Mouse (Mus musculus) intestine, embryonic 15.5 days (tissue): Measurements from ENCODE around the gene Hdac11. TPM values are rescaled to one million over a fixed set of nuclear protein-coding genes. Genes with fewer than 3 reads are reported as not detected.
A peak's percentile ranks its signal among the peaks of the same experiment; 100 is the strongest.

Experiments used
- ATAC-seq: fragments of 200-750 bp; cut with Nextera tagmentation; 2 replicates; pipeline ENCODE4 v1.8.0; 2017; ENCODE audit warnings: moderate TSS enrichment, moderate library complexity
- H3K27ac ChIP-seq: fragments of 300-500 bp; sonication (generic); 2 replicates; pipeline ENCODE4 v1.5.1; 2015; ENCODE audit warnings: mild to moderate bottlenecking, inconsistent platforms
- H3K27me3 ChIP-seq: fragments of 300-500 bp; sonication (generic); replicated peaks from 2 replicates; pipeline ENCODE4 v1.6.1; 2015; ENCODE audit warnings: inconsistent platforms
- H3K36me3 ChIP-seq: fragments of 300-500 bp; sonication (generic); 2 replicates; pipeline ENCODE4 v1.6.1; 2015; ENCODE audit warnings: inconsistent platforms
- H3K4me1 ChIP-seq: fragments of 300-500 bp; sonication (generic); replicated peaks from 2 replicates; pipeline ENCODE4 v1.6.1; 2015; ENCODE audit warnings: inconsistent platforms
- H3K4me2 ChIP-seq: fragments of 300-500 bp; sonication (generic); replicated peaks from 2 replicates; pipeline ENCODE4 v1.6.1; 2015; ENCODE audit warnings: mild to moderate bottlenecking, inconsistent platforms
- H3K4me3 ChIP-seq: fragments of 300-500 bp; sonication (generic); replicated peaks from 2 replicates; pipeline ENCODE4 v1.5.1; 2015; ENCODE audit warnings: inconsistent platforms
- H3K9ac ChIP-seq: fragments of 300-500 bp; sonication (generic); 2 replicates; pipeline ENCODE4 v1.6.1; 2015; ENCODE audit warnings: inconsistent platforms
- H3K9me3 ChIP-seq: fragments of 300-500 bp; sonication (generic); 2 replicates; pipeline ENCODE4 v1.6.1; 2016; ENCODE audit warnings: inconsistent platforms
- WGBS: fragments of 180-500 bp; shearing (Covaris S2); methylation state at CpG from one replicate; pipeline ENCODE4 v1.1.7; 2015; 5-methylcytosine and 5-hydroxymethylcytosine counted together
- polyA plus RNA-seq: library from polyadenylated mRNA; unstranded; fragments of >200 nt; fragmentation: Nextera tagmentation; extraction: Ambion mirVana; gene quantifications from 2 replicates; pipeline ENCODE4 v1.2.1, GENCODE M21; 2015

Gene Hdac11
- polyA plus RNA-seq, 1 experiment from 2014 or later: 8.7 TPM

GRCm38 (mm10) chr6:91181320-91181719, 24.9 kb downstream of the Hdac11 start:
- no peak overlapping the region for H3K27ac ChIP-seq
- H3K36me3 ChIP-seq: no peaks in the 10 kb centered on the region
- H3K27me3 ChIP-seq: no peaks in the 10 kb centered on the region
- no peak for ATAC-seq
- WGBS: 67% methylated on average over 2 of the region's 2 CpGs
- no peak overlapping the region for H3K4me3 ChIP-seq
- H3K9me3 ChIP-seq: no peaks in the 10 kb centered on the region
- no peak overlapping the region for H3K4me2 ChIP-seq
- H3K9ac ChIP-seq: no peak overlapping the region
- H3K4me1 ChIP-seq: no peaks in the 10 kb centered on the region

DNA sequence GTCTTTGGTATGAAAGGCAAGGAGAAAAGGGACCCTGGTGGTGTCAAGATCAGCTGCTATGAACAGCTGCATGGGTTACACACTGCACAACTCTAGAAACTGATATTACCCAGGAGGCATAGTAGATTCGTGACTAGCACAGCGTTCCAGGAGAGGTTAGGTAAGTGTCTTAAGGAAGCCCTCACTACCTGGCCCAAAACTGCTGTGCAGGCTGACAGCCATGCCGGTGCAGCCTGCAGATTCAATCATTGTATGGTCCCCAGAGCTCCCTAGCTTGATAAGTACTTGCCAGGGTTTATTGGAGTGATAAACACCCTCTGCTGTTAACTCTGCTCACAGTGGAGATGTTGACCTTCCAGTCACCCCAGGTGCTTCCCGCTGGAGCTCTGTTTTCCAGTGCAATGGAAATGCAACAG, 25.6 kb downstream of the Hdac11 start:
- Histone ChIP-seq H3K9ac (no peak overlapping the region), H3K27ac (no peak overlapping the region), H3K27me3 (no peaks in the 10 kb centered on the region), H3K4me2 (no peak overlapping the region), H3K9me3 (no peaks in the 10 kb centered on the region), H3K4me3 (no peak overlapping the region), H3K36me3 (no peaks in the 10 kb centered on the region), H3K4me1 (no peaks in the 10 kb centered on the region)
- WGBS: 48% methylated on average over 4 of the region's 4 CpGs
- ATAC-seq: no peak

- no peak for ATAC-seq
- no peaks in the 10 kb centered on the region for H3K9me3 ChIP-seq
- H3K9ac ChIP-seq: no peak overlapping the region
- no peak overlapping the region for H3K27ac ChIP-seq
- H3K4me3 ChIP-seq: no peak overlapping the region
- H3K4me1 ChIP-seq: no peaks in the 10 kb centered on the region
- WGBS: 36% methylated on average over 1 of the region's 1 CpGs
- no peaks in the 10 kb centered on the region for H3K27me3 ChIP-seq
- no peak overlapping the region for H3K4me2 ChIP-seq
- H3K36me3 ChIP-seq: no peaks in the 10 kb centered on the region
Observed at GRCm38 (mm10) chr6:91183041-91183440, 26.6 kb downstream of the Hdac11 start.

GRCm38 (mm10) chr6:91183980-91184379, 27.5 kb downstream of the Hdac11 start:
- no peak overlapping the region for H3K27ac ChIP-seq
- no peak overlapping the region for H3K9ac ChIP-seq
- no peaks in the 10 kb centered on the region for H3K27me3 ChIP-seq
- WGBS: 54% methylated on average over 2 of the region's 2 CpGs
- ATAC-seq: no peak
- no peaks in the 10 kb centered on the region for H3K4me1 ChIP-seq
- no peak overlapping the region for H3K4me2 ChIP-seq
- H3K36me3 ChIP-seq: no peaks in the 10 kb centered on the region
- H3K9me3 ChIP-seq: no peaks in the 10 kb centered on the region
- H3K4me3 ChIP-seq: no peak overlapping the region

DNA sequence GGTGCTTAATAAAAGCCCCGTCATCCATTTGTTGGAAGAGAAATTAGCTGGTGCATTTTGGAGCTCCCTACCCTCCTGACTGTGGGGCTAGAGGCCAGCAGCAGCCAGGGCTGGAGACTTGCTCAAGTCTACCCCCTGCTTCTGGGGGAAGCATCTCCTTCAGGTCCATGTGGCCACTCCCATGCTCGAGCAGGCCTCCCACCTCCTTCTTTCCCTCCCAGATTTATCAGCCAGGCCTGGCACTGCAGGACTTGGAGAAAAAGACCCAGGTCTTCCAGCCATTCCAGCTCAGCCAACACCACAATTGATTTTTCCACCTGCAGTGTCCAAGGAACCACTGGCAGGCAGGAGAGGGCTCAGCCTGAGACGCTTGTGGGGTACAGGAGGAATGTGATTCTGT, 28.3 kb downstream of the Hdac11 start:
- 59% methylated on average over 3 of the region's 3 CpGs for WGBS
- H3K9ac ChIP-seq: no peak overlapping the region
- no peaks in the 10 kb centered on the region for H3K9me3 ChIP-seq
- no peaks in the 10 kb centered on the region for H3K36me3 ChIP-seq
- no peak overlapping the region for H3K27ac ChIP-seq
- ATAC-seq: no peak
- H3K27me3 ChIP-seq: no peaks in the 10 kb centered on the region
- no peak overlapping the region for H3K4me2 ChIP-seq
- no peaks in the 10 kb centered on the region for H3K4me1 ChIP-seq
- H3K4me3 ChIP-seq: no peak overlapping the region

- WGBS: 77% methylated on average over 5 of the region's 5 CpGs
- Histone ChIP-seq H3K4me3 (no peak overlapping the region), H3K36me3 (no peaks in the 10 kb centered on the region), H3K9ac (no peak overlapping the region), H3K4me1 (no peaks in the 10 kb centered on the region), H3K4me2 (no peak overlapping the region), H3K27ac (no peak overlapping the region), H3K9me3 (no peaks in the 10 kb centered on the region), H3K27me3 (no peaks in the 10 kb centered on the region)
- ATAC-seq: no peak
Observed at GRCm38 (mm10) chr6:91185502-91185901, 29.0 kb downstream of the Hdac11 start.

DNA sequence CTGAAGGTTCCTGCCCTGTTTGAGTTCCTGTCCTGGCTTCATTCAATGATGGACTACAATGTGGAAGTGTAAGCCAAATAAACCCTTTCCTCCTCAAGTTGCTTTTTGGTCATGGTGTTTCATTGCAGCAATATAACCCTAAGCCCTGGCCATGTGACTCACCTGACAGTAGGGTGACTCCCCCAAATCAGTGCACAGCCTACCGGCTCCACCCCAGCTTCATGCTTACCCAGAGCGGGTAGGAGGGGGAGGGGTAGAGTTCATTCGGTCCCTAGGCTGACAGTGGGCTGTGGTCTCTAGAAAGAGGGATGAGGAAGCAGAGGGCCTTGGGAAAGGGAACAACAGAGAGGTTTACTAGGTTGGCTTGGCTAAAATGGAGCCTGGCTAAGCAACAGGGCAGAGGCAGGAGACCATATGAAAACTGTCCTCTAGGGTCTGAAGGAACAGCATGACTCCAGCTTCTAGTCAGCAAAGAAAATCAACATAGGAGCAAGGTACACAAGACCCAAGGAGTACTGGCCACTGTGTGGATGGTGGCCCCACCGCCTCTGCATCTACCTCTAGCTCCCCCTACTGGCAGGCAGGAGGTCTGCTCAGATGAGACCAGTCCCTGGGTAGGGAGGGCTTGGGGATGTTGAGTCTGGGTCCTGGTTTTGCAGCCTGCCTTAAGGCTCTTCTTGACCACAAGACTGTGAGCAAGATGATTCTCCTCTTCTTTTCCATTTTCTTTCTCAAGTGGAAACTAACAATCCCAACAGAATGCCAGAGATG, 29.9 kb downstream of the Hdac11 start:
- ATAC-seq: 0 out of 2 replicates have a peak, but pooled peaks have one; percentile 43
- no peaks in the 10 kb centered on the region for H3K36me3 ChIP-seq
- H3K9me3 ChIP-seq: no peaks in the 10 kb centered on the region
- no peaks in the 10 kb centered on the region for H3K27me3 ChIP-seq
- no peaks in the 10 kb centered on the region for H3K4me1 ChIP-seq
- 61% methylated on average over 4 of the region's 4 CpGs for WGBS
- no peak overlapping the region for H3K9ac ChIP-seq
- H3K4me3 ChIP-seq: no peak overlapping the region
- H3K27ac ChIP-seq: no peak overlapping the region
- no peak overlapping the region for H3K4me2 ChIP-seq

- 65% methylated on average over 6 of the region's 6 CpGs for WGBS
- Histone ChIP-seq H3K4me2 (no peak overlapping the region), H3K36me3 (no peaks in the 10 kb centered on the region), H3K4me1 (no peaks in the 10 kb centered on the region), H3K27ac (no peak overlapping the region), H3K9ac (no peak overlapping the region), H3K9me3 (no peaks in the 10 kb centered on the region), H3K4me3 (no peak overlapping the region), H3K27me3 (no peaks in the 10 kb centered on the region)
- no peak for ATAC-seq
Observed at GRCm38 (mm10) chr6:91186934-91187333, 30.5 kb downstream of the Hdac11 start.

GRCm38 (mm10) chr6:91187871-91188270, 31.4 kb downstream of the Hdac11 start:
- WGBS: 55% methylated on average over 3 of the region's 3 CpGs
- H3K9ac ChIP-seq: no peak overlapping the region
- H3K9me3 ChIP-seq: no peaks in the 10 kb centered on the region
- H3K4me2 ChIP-seq: no peak overlapping the region
- no peaks in the 10 kb centered on the region for H3K27me3 ChIP-seq
- H3K4me1 ChIP-seq: no peaks in the 10 kb centered on the region
- no peaks in the 10 kb centered on the region for H3K36me3 ChIP-seq
- no peak overlapping the region for H3K4me3 ChIP-seq
- no peak overlapping the region for H3K27ac ChIP-seq
- no peak for ATAC-seq

GRCm38 (mm10) chr6:91189971-91190370, 33.5 kb downstream of the Hdac11 start:
- H3K9me3 ChIP-seq: no peaks in the 10 kb centered on the region
- no peak overlapping the region for H3K9ac ChIP-seq
- 88% methylated on average over 6 of the region's 6 CpGs for WGBS
- no peaks in the 10 kb centered on the region for H3K27me3 ChIP-seq
- no peak for ATAC-seq
- H3K4me2 ChIP-seq: no peak overlapping the region
- no peaks in the 10 kb centered on the region for H3K4me1 ChIP-seq
- no peak overlapping the region for H3K27ac ChIP-seq
- H3K36me3 ChIP-seq: no peaks in the 10 kb centered on the region
- H3K4me3 ChIP-seq: no peak overlapping the region

GRCm38 (mm10) chr6:91191465-91191864, 35.0 kb downstream of the Hdac11 start:
- H3K4me1 ChIP-seq: no peaks in the 10 kb centered on the region
- no peak for ATAC-seq
- H3K36me3 ChIP-seq: no peaks in the 10 kb centered on the region
- H3K27me3 ChIP-seq: no peaks in the 10 kb centered on the region
- no peak overlapping the region for H3K4me2 ChIP-seq
- H3K27ac ChIP-seq: no peak overlapping the region
- WGBS: 60% methylated on average over 2 of the region's 2 CpGs
- no peak overlapping the region for H3K9ac ChIP-seq
- no peaks in the 10 kb centered on the region for H3K9me3 ChIP-seq
- H3K4me3 ChIP-seq: no peak overlapping the region

- no peaks in the 10 kb centered on the region for H3K9me3 ChIP-seq
- no peak for ATAC-seq
- H3K36me3 ChIP-seq: no peaks in the 10 kb centered on the region
- no peak overlapping the region for H3K4me2 ChIP-seq
- H3K9ac ChIP-seq: no peak overlapping the region
- H3K27ac ChIP-seq: no peak overlapping the region
- no peaks in the 10 kb centered on the region for H3K4me1 ChIP-seq
- no peak overlapping the region for H3K4me3 ChIP-seq
- H3K27me3 ChIP-seq: no peaks in the 10 kb centered on the region
- 71% methylated on average over 3 of the region's 3 CpGs for WGBS
Observed at GRCm38 (mm10) chr6:91192421-91192820, 36.0 kb downstream of the Hdac11 start.

- no peaks in the 10 kb centered on the region for H3K9me3 ChIP-seq
- H3K27me3 ChIP-seq: no peaks in the 10 kb centered on the region
- no peak overlapping the region for H3K4me2 ChIP-seq
- WGBS: 57% methylated on average over 1 of the region's 1 CpGs
- H3K9ac ChIP-seq: no peak overlapping the region
- H3K27ac ChIP-seq: no peak overlapping the region
- ATAC-seq: no peak
- H3K4me1 ChIP-seq: no peaks in the 10 kb centered on the region
- no peak overlapping the region for H3K4me3 ChIP-seq
- no peaks in the 10 kb centered on the region for H3K36me3 ChIP-seq
Observed at GRCm38 (mm10) chr6:91192851-91193545, 36.5 kb downstream of the Hdac11 start.
